Mouse (Mus musculus) myocyte (in vitro differentiated cells): ENCODE measurements at regions not wholly inside any gene's neighbourhood (a gene's known extent, or its start where the extent isn't known, plus 50 kb on each side); places are given as distances from the start of the nearest gene placed in this dataset.

Experiments used
- H3K27me3 ChIP-seq: one replicate; pipeline ENCODE4 v1.6.1; 2011; ENCODE audit not compliant: control insufficient read depth, insufficient read depth, insufficient read length
- H3K36me3 ChIP-seq: one replicate; pipeline ENCODE4 v1.6.1; 2011; ENCODE audit not compliant: control insufficient read depth, insufficient read depth
- H3K4me2 ChIP-seq: one replicate; pipeline ENCODE4 v1.6.1; 2011; ENCODE audit warnings: low read depth, control low read depth
- H3K4me3 ChIP-seq: one replicate; pipeline ENCODE4 v1.5.1; 2011; ENCODE audit warnings: mild to moderate bottlenecking, control low read depth, moderate library complexity
- H3K79me2 ChIP-seq: one replicate; pipeline ENCODE4 v1.6.1; 2011; ENCODE audit not compliant: control insufficient read depth, insufficient read depth
- H3ac ChIP-seq: one replicate; pipeline ENCODE4 v1.6.1; 2011; ENCODE audit not compliant: control insufficient read depth, insufficient read length
- CEBPB ChIP-seq: IDR thresholded peaks from 2 replicates; pipeline ENCODE4 v1.6.1; 2011; ENCODE audit warnings: mild to moderate bottlenecking, moderate library complexity; ENCODE audit not compliant: poor library complexity, insufficient read depth, severe bottlenecking
- E2F4 ChIP-seq: IDR thresholded peaks from one replicate; pipeline ENCODE4 v1.6.1; 2011; ENCODE audit warnings: mild to moderate bottlenecking, control low read depth, moderate library complexity; ENCODE audit not compliant: insufficient read depth
- MAX ChIP-seq: IDR thresholded peaks from one replicate; pipeline ENCODE4 v1.6.1; 2011; ENCODE audit warnings: low read depth, mild to moderate bottlenecking, control low read depth
- MYOD1 ChIP-seq, 3 experiments: IDR thresholded peaks; one replicate each; pipeline ENCODE4 v1.6.1; 2011; ENCODE audit warnings: control low read depth in 2 of 3, low read depth in 2 of 3, mild to moderate bottlenecking in 2 of 3, moderate library complexity in 1 of 3; ENCODE audit not compliant: insufficient read length in 2 of 3, control insufficient read depth in 1 of 3
- MYOG ChIP-seq, 3 experiments: IDR thresholded peaks; one replicate each; pipeline ENCODE4 v1.6.1; 2011; ENCODE audit warnings: control low read depth in 2 of 3, low read depth in 2 of 3, mild to moderate bottlenecking in 2 of 3; ENCODE audit not compliant: insufficient read length in 2 of 3, control insufficient read depth in 1 of 3, insufficient read depth in 1 of 3
- POLR2A ChIP-seq: IDR thresholded peaks from one replicate; pipeline ENCODE4 v1.6.1; 2011; ENCODE audit warnings: low read depth, mild to moderate bottlenecking, control low read depth, moderate library complexity; ENCODE audit not compliant: insufficient read length
- POLR2AphosphoS2 ChIP-seq: IDR thresholded peaks from one replicate; pipeline ENCODE4 v1.6.1; 2011; ENCODE audit warnings: low read depth, control low read depth; ENCODE audit not compliant: insufficient read length
- REST ChIP-seq: IDR thresholded peaks from one replicate; pipeline ENCODE4 v1.6.1; 2011; ENCODE audit warnings: mild to moderate bottlenecking, control low read depth, moderate library complexity; ENCODE audit not compliant: insufficient read depth, insufficient read length
- SRF ChIP-seq: IDR thresholded peaks from one replicate; pipeline ENCODE4 v1.6.1; 2011; ENCODE audit warnings: low read depth; ENCODE audit not compliant: control insufficient read depth, insufficient read length
- TCF12 ChIP-seq: IDR thresholded peaks from one replicate; pipeline ENCODE4 v1.6.1; 2011; ENCODE audit warnings: mild to moderate bottlenecking, control low read depth; ENCODE audit not compliant: poor library complexity, insufficient read depth, severe bottlenecking
- TCF3 ChIP-seq: IDR thresholded peaks from one replicate; pipeline ENCODE4 v1.6.1; 2011; ENCODE audit warnings: low read depth, control low read depth; ENCODE audit not compliant: insufficient read length
- USF1 ChIP-seq: IDR thresholded peaks from one replicate; pipeline ENCODE4 v1.6.1; 2011; ENCODE audit warnings: low read depth, mild to moderate bottlenecking, control low read depth, moderate library complexity

- no peaks in the 10 kb centered on the region for H3K36me3 ChIP-seq
- no peak overlapping the region for H3ac ChIP-seq
- no peaks in the 10 kb centered on the region for H3K27me3 ChIP-seq
- H3K4me2 ChIP-seq: no peak overlapping the region
- TF ChIP-seq E2F4: no peak
- TF ChIP-seq MYOD1 (IDR thresholded peaks at IDR 0.05; ENCODE audit: control insufficient read depth in 1 of 3, insufficient read length in 2 of 3, low read depth in 2 of 3): no peak
- TF ChIP-seq CEBPB: no peak
- no peak for TF ChIP-seq REST
- no peak overlapping the region for H3K4me3 ChIP-seq
- H3K79me2 ChIP-seq: no peaks in the 10 kb centered on the region
Measured at GRCm38 (mm10) chr7:83077919-83078265, 210.8 kb downstream of the Mex3b start.

GRCm38 (mm10) chr7:83078695-83079094 is 211.6 kb downstream of the Mex3b start:
- Histone ChIP-seq H3K27me3 (no peaks in the 10 kb centered on the region), H3K4me3 (no peak overlapping the region), H3K79me2 (no peaks in the 10 kb centered on the region), H3ac (no peak overlapping the region), H3K4me2 (no peak overlapping the region), H3K36me3 (no peaks in the 10 kb centered on the region)
- TF ChIP-seq MAX (no peak), MYOD1 (IDR thresholded peaks at IDR 0.05; ENCODE audit: control insufficient read depth in 1 of 3, insufficient read length in 2 of 3, low read depth in 2 of 3) (no peak), REST (no peak), TCF3 (no peak), SRF (no peak), CEBPB (no peak), TCF12 (no peak), POLR2A (no peak), POLR2AphosphoS2 (no peak), MYOG (IDR thresholded peaks at IDR 0.05; ENCODE audit: control insufficient read depth in 1 of 3, insufficient read depth in 1 of 3, insufficient read length in 2 of 3, low read depth in 2 of 3) (no peak), E2F4 (no peak), USF1 (no peak)

GRCm38 (mm10) chr7:83079842-83080241 is 212.7 kb downstream of the Mex3b start:
- TF ChIP-seq REST (no peak), TCF12 (no peak), CEBPB (no peak), POLR2A (no peak), MYOG (IDR thresholded peaks at IDR 0.05; ENCODE audit: control insufficient read depth in 1 of 3, insufficient read depth in 1 of 3, insufficient read length in 2 of 3, low read depth in 2 of 3) (no peak), SRF (no peak), USF1 (no peak), TCF3 (no peak), MAX (no peak), MYOD1 (IDR thresholded peaks at IDR 0.05; ENCODE audit: control insufficient read depth in 1 of 3, insufficient read length in 2 of 3, low read depth in 2 of 3) (no peak), E2F4 (no peak), POLR2AphosphoS2 (no peak)
- Histone ChIP-seq H3K4me2 (no peak overlapping the region), H3K4me3 (no peak overlapping the region), H3ac (no peak overlapping the region), H3K79me2 (no peaks in the 10 kb centered on the region), H3K27me3 (no peaks in the 10 kb centered on the region), H3K36me3 (no peaks in the 10 kb centered on the region)

GRCm38 (mm10) chr7:83084496-83085082 is 217.5 kb downstream of the Mex3b start:
- Histone ChIP-seq H3K79me2 (no peaks in the 10 kb centered on the region), H3K4me2 (no peak overlapping the region), H3K27me3 (no peaks in the 10 kb centered on the region), H3ac (no peak overlapping the region), H3K36me3 (no peaks in the 10 kb centered on the region), H3K4me3 (no peak overlapping the region)
- no peak for TF ChIP-seq TCF12
- TF ChIP-seq CEBPB: no peak
- no peak for TF ChIP-seq MAX
- TF ChIP-seq REST: no peak
- TF ChIP-seq MYOD1 (IDR thresholded peaks at IDR 0.05; ENCODE audit: control insufficient read depth in 1 of 3, insufficient read length in 2 of 3, low read depth in 2 of 3): no peak
- TF ChIP-seq USF1: no peak
- TF ChIP-seq TCF3: no peak
- TF ChIP-seq SRF: no peak
- no peak for TF ChIP-seq POLR2A
- TF ChIP-seq POLR2AphosphoS2: no peak

GRCm38 (mm10) chr7:83085547-83086158 is 218.5 kb downstream of the Mex3b start:
- no peak overlapping the region for H3K4me2 ChIP-seq
- H3K79me2 ChIP-seq: no peaks in the 10 kb centered on the region
- no peaks in the 10 kb centered on the region for H3K27me3 ChIP-seq
- H3K36me3 ChIP-seq: no peaks in the 10 kb centered on the region
- TF ChIP-seq SRF (no peak), TCF12 (no peak), REST (no peak), USF1 (no peak), MYOG (IDR thresholded peaks at IDR 0.05; ENCODE audit: control insufficient read depth in 1 of 3, insufficient read depth in 1 of 3, insufficient read length in 2 of 3, low read depth in 2 of 3) (no peak), POLR2A (no peak), TCF3 (no peak), POLR2AphosphoS2 (no peak), MAX (no peak), MYOD1 (IDR thresholded peaks at IDR 0.05; ENCODE audit: control insufficient read depth in 1 of 3, insufficient read length in 2 of 3, low read depth in 2 of 3) (no peak), CEBPB (no peak), E2F4 (no peak)
- H3ac ChIP-seq: no peak overlapping the region
- H3K4me3 ChIP-seq: no peak overlapping the region
